Mouse (Mus musculus) testis, adult 2 months (tissue): ENCODE measurements around the gene Fcho1.

Source experiments
- CTCF ChIP-seq: fragments of 200-500 bp; IDR thresholded peaks from 2 replicates; pipeline ENCODE4 v1.5.1; 2012; ENCODE audit warnings: low read depth, mild to moderate bottlenecking, inconsistent platforms, low read length, moderate library complexity; ENCODE audit not compliant: control insufficient read depth, insufficient read depth, insufficient replicate concordance
- POLR2A ChIP-seq: fragments of 200-500 bp; IDR thresholded peaks from 2 replicates; pipeline ENCODE4 v1.6.1; 2012; ENCODE audit warnings: low read depth, mild to moderate bottlenecking, inconsistent platforms, low read length, moderate library complexity; ENCODE audit not compliant: control insufficient read depth

DNA sequence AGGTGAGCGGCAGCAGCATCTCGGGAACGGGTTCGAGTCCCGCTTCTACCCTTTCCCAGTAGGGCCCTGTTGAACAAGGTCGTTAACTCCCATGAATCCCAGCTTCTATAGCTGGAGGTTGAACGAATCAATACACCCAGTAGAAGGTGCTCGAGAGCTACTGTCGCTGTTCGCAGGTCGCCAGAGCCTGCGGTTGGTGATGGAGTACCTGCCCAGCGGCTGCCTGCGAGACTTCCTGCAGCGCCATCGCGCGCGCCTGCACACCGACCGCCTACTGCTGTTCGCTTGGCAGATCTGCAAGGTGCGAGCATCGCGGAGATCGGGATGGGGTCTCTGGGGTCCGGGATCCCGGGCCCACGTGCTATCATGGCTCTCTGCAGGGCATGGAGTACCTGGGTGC is 39.9 kb downstream of the Fcho1 start:
- TF ChIP-seq CTCF, result no peak
- TF ChIP-seq POLR2A, result no peak
